Mouse (Mus musculus) heart, postnatal 0 days (tissue): Measurements from ENCODE around the gene Slc4a5. TPM values are rescaled to one million over a fixed set of nuclear protein-coding genes. Genes with fewer than 3 reads are reported as not detected.
A peak's percentile ranks its signal among the peaks of the same experiment; 100 is the strongest.

Source experiments
- ATAC-seq: fragments of 200-750 bp; cut with Nextera tagmentation; 2 replicates; pipeline ENCODE4 v1.8.0; 2017; ENCODE audit warnings: low read depth, moderate number of reproducible peaks, moderate library complexity; ENCODE audit not compliant: insufficient read depth
- DNase-seq: peaks from one replicate; pipeline ENCODE4 v3.0.0-alpha.2; 2016; ENCODE audit warnings: low spot score
- H3K27ac ChIP-seq: fragments of 300-500 bp; sonication (generic); 2 replicates; pipeline ENCODE4 v1.5.1; 2014; ENCODE audit warnings: low read depth, mild to moderate bottlenecking
- H3K27me3 ChIP-seq: fragments of 300-500 bp; sonication (generic); 2 replicates; pipeline ENCODE4 v1.6.1; 2014; ENCODE audit warnings: low read length, mixed read lengths; ENCODE audit not compliant: control insufficient read depth, insufficient read depth
- H3K36me3 ChIP-seq: fragments of 300-500 bp; sonication (generic); replicated peaks from 2 replicates; pipeline ENCODE4 v1.6.1; 2014; ENCODE audit warnings: low read length, mixed read lengths; ENCODE audit not compliant: control insufficient read depth, insufficient read depth
- H3K4me1 ChIP-seq: fragments of 300-500 bp; sonication (generic); 2 replicates; pipeline ENCODE4 v1.6.1; 2014; ENCODE audit warnings: antibody characterized with exemption; ENCODE audit not compliant: control insufficient read depth, insufficient read depth
- H3K4me2 ChIP-seq: fragments of 300-500 bp; sonication (generic); 2 replicates; pipeline ENCODE4 v1.6.1; 2014; ENCODE audit warnings: low read depth, mild to moderate bottlenecking, low read length, moderate library complexity
- H3K4me3 ChIP-seq: fragments of 300-500 bp; sonication (generic); 2 replicates; pipeline ENCODE4 v1.5.1; 2014; ENCODE audit warnings: low read depth, low read length
- H3K9ac ChIP-seq: fragments of 300-500 bp; sonication (generic); replicated peaks from 2 replicates; pipeline ENCODE4 v1.6.1; 2014; ENCODE audit warnings: low read depth, low read length, mixed read lengths
- H3K9me3 ChIP-seq: fragments of 300-500 bp; sonication (generic); replicated peaks from 2 replicates; pipeline ENCODE4 v1.6.1; 2016; ENCODE audit warnings: low read length; ENCODE audit not compliant: control insufficient read depth
- CTCF ChIP-seq: IDR thresholded peaks from 2 replicates; pipeline ENCODE4 v1.5.1; 2016; ENCODE audit warnings: antibody characterized with exemption, control low read depth, low read depth
- EP300 ChIP-seq: IDR thresholded peaks from 2 replicates; pipeline ENCODE4 v1.6.1; 2016; ENCODE audit warnings: antibody characterized with exemption, low read depth
- WGBS: fragments of 180-500 bp; shearing (Covaris S2); extraction: QIAGEN DNeasy Blood & Tissue Kit; methylation state at CpG from one replicate; pipeline ENCODE4 v1.1.7; 2014; 5-methylcytosine and 5-hydroxymethylcytosine counted together
- polyA plus RNA-seq: library from polyadenylated mRNA; unstranded; fragments of >200 nt; fragmentation: Nextera tagmentation; extraction: Ambion mirVana; gene quantifications from 2 replicates; pipeline ENCODE4 v1.2.1, GENCODE M21; 2015
- total RNA-seq: library from RNA; depleted of rRNA; stranded (reverse); fragments of >200 nt; gene quantifications from 2 replicates; pipeline ENCODE4 v1.2.3, GENCODE M21; 2014; ENCODE audit warnings: low replicate concordance

The Slc4a5 gene
- total and polyA plus RNA-seq, 2 experiments from 2014 or later, result 0.03 TPM; not detected in 1

DNA sequence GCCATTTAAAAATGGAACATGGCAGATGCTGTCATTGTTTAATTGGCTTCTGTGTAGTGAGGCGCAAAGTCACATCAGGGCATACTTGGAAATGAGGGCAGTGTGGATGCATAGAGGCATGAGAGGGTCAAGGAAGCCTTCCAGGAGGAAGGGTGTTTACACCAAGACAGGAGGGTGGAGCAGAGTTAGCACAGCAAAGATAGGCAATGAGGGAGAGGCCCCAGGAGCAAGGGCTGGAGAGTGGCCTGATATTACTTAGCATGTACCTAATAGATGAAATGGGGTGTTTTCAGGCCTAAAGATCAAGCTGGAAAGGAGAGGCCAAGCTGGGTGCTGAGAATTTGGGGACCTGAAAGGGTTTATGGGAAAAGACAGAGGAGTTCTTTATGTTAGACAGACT, 26.4 kb downstream of the Slc4a5 start:
- no peak for DNase-seq
- Histone ChIP-seq H3K9me3 (no peaks in the 10 kb centered on the region), H3K4me1 (peaks cover 20% of the 10 kb centered on the region), H3K4me3 (no peak overlapping the region), H3K27ac (peak overlapping the region; percentile 50; the same call in 1 of the 2 replicates), H3K27me3 (no peaks in the 10 kb centered on the region), H3K4me2 (no peak overlapping the region), H3K9ac (no peak overlapping the region), H3K36me3 (no peaks in the 10 kb centered on the region)
- TF ChIP-seq EP300, result no peak
- WGBS, result 100% methylated on average over 1 of the region's 1 CpGs
- no peak for ATAC-seq

DNA sequence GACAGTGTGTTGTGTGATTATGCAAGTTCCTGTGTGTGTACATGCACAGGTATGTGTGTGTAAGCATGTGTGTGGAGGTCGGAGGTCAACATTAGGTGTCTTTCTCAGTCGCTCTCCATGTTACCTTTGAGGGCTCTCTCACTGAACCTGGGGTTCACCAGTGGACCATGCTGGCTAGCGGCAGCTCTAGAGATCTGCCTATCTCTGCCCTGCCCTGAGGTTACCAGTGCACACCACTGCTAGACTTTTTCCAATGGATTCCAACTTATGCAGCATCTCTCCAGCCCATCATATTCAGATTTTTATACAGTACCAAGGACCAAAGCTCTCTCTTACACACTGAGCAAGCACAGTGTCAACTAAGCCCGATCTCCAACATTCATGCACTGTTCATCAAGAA, 27.1 kb downstream of the Slc4a5 start:
- no peaks in the 10 kb centered on the region for H3K36me3 ChIP-seq
- H3K27me3 ChIP-seq, result no peaks in the 10 kb centered on the region
- no peak for DNase-seq
- TF ChIP-seq EP300, result no peak
- TF ChIP-seq CTCF, result no peak
- H3K9ac ChIP-seq, result no peak overlapping the region
- H3K27ac ChIP-seq, result no peak overlapping the region
- H3K4me1 ChIP-seq, result peaks cover 20% of the 10 kb centered on the region
- ATAC-seq, result no peak
- H3K9me3 ChIP-seq, result no peaks in the 10 kb centered on the region
- no peak overlapping the region for H3K4me2 ChIP-seq
- no peak overlapping the region for H3K4me3 ChIP-seq
- WGBS, result 95% methylated on average over 4 of the region's 4 CpGs

DNA sequence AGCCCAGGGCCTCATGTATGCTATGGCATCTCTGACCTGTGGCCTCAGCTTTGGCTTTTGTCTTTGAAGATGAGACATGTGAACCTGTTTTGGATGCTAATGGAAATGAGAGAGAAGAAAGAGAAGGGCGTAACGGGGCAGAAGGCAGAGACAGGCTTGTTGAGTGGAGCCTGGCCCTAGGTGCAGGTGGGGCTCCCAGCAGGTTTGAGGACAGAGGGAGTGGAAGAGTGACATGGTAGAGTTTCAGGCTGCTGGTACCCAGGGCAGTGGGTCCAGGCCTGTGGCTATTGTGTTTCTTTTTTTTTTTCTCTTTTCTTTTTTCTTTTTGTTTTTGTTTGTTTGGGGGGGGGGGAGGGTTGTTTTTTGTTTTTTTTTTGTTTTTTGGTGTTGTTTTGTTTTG, 27.5 kb downstream of the Slc4a5 start:
- Histone ChIP-seq H3K27ac (no peak overlapping the region), H3K9me3 (no peaks in the 10 kb centered on the region), H3K4me1 (peaks cover 20% of the 10 kb centered on the region), H3K36me3 (no peaks in the 10 kb centered on the region), H3K4me2 (no peak overlapping the region), H3K4me3 (no peak overlapping the region), H3K9ac (no peak overlapping the region), H3K27me3 (no peaks in the 10 kb centered on the region)
- no peak for DNase-seq
- WGBS, result 90% methylated on average over 2 of the region's 2 CpGs
- TF ChIP-seq CTCF, result no peak
- no peak for TF ChIP-seq EP300
- no peak for ATAC-seq

DNA sequence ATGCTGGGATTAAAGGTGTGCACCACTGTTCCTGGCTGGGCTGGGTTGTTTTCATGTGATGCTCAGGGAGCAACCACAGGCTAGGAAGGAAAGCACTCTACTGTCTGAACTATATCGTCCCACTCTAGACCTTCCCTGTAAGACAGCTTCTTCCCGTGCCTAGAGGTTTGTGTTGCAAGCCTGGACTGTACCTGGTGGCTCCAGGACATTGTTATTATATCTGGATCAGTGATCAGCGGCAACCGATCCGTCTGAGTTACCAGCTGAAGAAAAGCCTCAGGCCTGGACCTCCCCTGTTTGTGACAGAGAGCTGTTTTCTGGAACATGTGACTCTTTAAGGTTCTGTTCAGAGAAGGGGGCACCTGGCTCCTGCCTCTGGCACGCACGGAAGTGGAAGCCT, 34.6 kb downstream of the Slc4a5 start:
- Histone ChIP-seq H3K36me3 (no peaks in the 10 kb centered on the region), H3K4me3 (no peak overlapping the region), H3K4me2 (no peak overlapping the region), H3K9ac (no peak overlapping the region), H3K9me3 (no peaks in the 10 kb centered on the region), H3K4me1 (peaks cover 2% of the 10 kb centered on the region; the same call in 1 of the 2 replicates), H3K27ac (no peak overlapping the region), H3K27me3 (0 out of 2 replicates have a peak, but pooled peaks cover 2% of the 10 kb centered on the region)
- WGBS, result 71% methylated on average over 7 of the region's 7 CpGs
- ATAC-seq (no peak), DNase-seq (no peak)
- TF ChIP-seq EP300 (no peak), CTCF (no peak)

GRCm38 (mm10) chr6:83264516-83264915, 44.9 kb downstream of the Slc4a5 start:
- Histone ChIP-seq H3K9me3 (no peaks in the 10 kb centered on the region), H3K27ac (no peak overlapping the region), H3K27me3 (no peaks in the 10 kb centered on the region), H3K9ac (no peak overlapping the region), H3K4me3 (no peak overlapping the region), H3K4me2 (no peak overlapping the region), H3K4me1 (no peaks in the 10 kb centered on the region), H3K36me3 (no peaks in the 10 kb centered on the region)
- TF ChIP-seq EP300 (no peak), CTCF (no peak)
- whole genome bisulfite sequencing, result 88% methylated on average over 1 of the region's 1 CpGs
- ATAC-seq (no peak), DNase-seq (no peak)

DNA sequence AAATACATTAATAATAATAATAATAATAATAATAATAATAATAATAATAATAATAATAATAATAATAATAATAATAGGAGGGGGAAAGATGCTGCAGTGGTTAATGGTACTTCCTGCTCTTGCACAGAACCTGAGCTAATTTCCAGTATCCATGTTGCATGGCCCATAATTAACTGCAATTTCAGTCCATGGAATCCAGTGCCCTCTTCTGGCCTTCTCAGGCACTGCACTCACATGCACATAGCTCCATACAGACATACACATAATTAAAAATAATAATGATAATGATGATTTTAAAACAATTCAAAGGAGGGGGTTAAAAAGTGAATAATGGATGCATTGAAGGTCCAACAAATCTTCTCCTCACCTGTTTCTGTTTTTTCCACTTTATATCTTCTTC, 45.6 kb downstream of the Slc4a5 start:
- TF ChIP-seq CTCF, result peak; percentile 47
- TF ChIP-seq EP300, result no peak
- no peak for ATAC-seq
- H3K36me3 ChIP-seq, result no peaks in the 10 kb centered on the region

More for the DNA sequence above, 45.6 kb downstream of the Slc4a5 start:
- no peaks in the 10 kb centered on the region for H3K27me3 ChIP-seq
- no peak overlapping the region for H3K4me3 ChIP-seq
- no peak for DNase-seq
- H3K4me2 ChIP-seq, result no peak overlapping the region
- H3K4me1 ChIP-seq, result no peaks in the 10 kb centered on the region
- H3K27ac ChIP-seq, result no peak overlapping the region
- no peaks in the 10 kb centered on the region for H3K9me3 ChIP-seq
- H3K9ac ChIP-seq, result no peak overlapping the region
